In the genomic region with DNA sequence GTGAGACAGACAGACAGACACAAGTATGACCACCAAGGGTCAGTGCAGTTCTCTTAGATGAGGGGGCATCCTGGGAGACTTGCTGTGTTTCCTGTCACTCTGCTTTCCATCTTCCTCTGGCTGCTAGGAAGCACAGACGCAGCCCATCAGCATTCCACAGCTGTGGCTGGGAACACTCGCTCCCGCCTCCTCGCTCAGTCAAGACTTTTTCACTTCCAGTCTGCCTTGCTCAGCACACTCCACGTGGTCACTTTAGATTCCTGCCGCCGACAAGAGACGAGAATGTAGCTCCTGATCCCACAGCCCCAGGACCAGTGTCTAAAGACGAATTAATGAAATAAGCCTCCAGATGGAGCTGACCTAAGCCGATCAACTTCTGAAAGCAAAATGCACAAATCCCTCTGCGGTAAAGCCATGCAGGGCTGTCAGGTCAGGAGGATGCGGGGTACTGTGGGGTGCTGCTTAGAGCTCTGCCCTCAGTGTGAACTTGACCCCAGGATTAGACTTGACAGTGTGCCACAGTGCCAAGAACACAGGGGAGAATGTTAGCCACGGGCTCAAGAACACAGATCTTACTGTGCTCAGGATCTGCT, we compare ENCODE assay signal across 14 mouse cellular contexts.
DNase-seq lines count a peak whose midpoint lies in the region; ATAC-seq and TF ChIP-seq lines count a peak whose summit lies in the region.
"Had no signal": no experiment of that assay in that cellular context is flagged by ENCODE, and none has a peak within 500 bp of the region (broad histone marks: within the 10 kb centered on the region; RNA-seq: fewer than 3 reads in every experiment).

No protein-coding gene starts in this region.

- ATAC-seq in intestine, embryonic 16.5 days = peak; percentile 62; the same call in 1 of the 2 replicates
- no peak for ATAC-seq in intestine, embryonic 15.5 days
- peak; percentile 54 for ATAC-seq in midbrain, embryonic 16.5 days
- ATAC-seq: inflammation-experienced regulatory T-cells, adult 6 months had no signal

- no peaks in the 10 kb centered on the region for H3K4me1 ChIP-seq in intestine, embryonic 16.5 days (ENCODE audit: control insufficient read depth, insufficient read depth, low read length)
- H3K4me1 ChIP-seq in intestine, embryonic 15.5 days (replicated peaks) = no peaks in the 10 kb centered on the region
- no peaks in the 10 kb centered on the region for H3K4me1 ChIP-seq in midbrain, embryonic 16.5 days (ENCODE audit: control insufficient read depth, insufficient read depth, low read length)

- H3K9me3 ChIP-seq in intestine, embryonic 16.5 days (ENCODE audit: control insufficient read depth, low read length) = no peaks in the 10 kb centered on the region
- no peaks in the 10 kb centered on the region for H3K9me3 ChIP-seq in intestine, embryonic 15.5 days
- H3K9me3 ChIP-seq in midbrain, embryonic 16.5 days (replicated peaks; ENCODE audit: control insufficient read depth, low read length, poor library complexity, severe bottlenecking) = no peaks in the 10 kb centered on the region
- H3K9me3 ChIP-seq: heart, embryonic 15.5 days; limb, embryonic 12.5 days had no signal

- no peaks in the 10 kb centered on the region for H3K36me3 ChIP-seq in intestine, embryonic 16.5 days (ENCODE audit: control insufficient read depth, insufficient read depth, low read length)
- H3K36me3 ChIP-seq in intestine, embryonic 15.5 days = no peaks in the 10 kb centered on the region
- H3K36me3 ChIP-seq in midbrain, embryonic 16.5 days (ENCODE audit: control insufficient read depth, insufficient read depth, low read length) = no peaks in the 10 kb centered on the region
- H3K36me3 ChIP-seq: heart, embryonic 15.5 days; limb, embryonic 12.5 days had no signal

- TF ChIP-seq POLR2A in brain, embryonic 14.5 days (IDR thresholded peaks at IDR 0.05; ENCODE audit: borderline replicate concordance, extremely low read depth, insufficient read depth, insufficient read length, poor library complexity, severe bottlenecking) = no peak

- H3K27me3 ChIP-seq in intestine, embryonic 16.5 days (replicated peaks; ENCODE audit: control insufficient read depth, insufficient read depth, low read length) = no peaks in the 10 kb centered on the region
- H3K27me3 ChIP-seq in intestine, embryonic 15.5 days (replicated peaks) = no peaks in the 10 kb centered on the region
- H3K27me3 ChIP-seq in midbrain, embryonic 16.5 days (ENCODE audit: control insufficient read depth, insufficient read depth, low read depth, low read length) = no peaks in the 10 kb centered on the region
- H3K27me3 ChIP-seq: CH12.LX; heart, embryonic 15.5 days; limb, embryonic 12.5 days had no signal

- H3K27ac ChIP-seq in intestine, embryonic 16.5 days (ENCODE audit: low read length) = no peak overlapping the region
- no peak overlapping the region for H3K27ac ChIP-seq in intestine, embryonic 15.5 days
- no peak overlapping the region for H3K27ac ChIP-seq in midbrain, embryonic 16.5 days (ENCODE audit: low read length)
- H3K27ac ChIP-seq: heart, embryonic 15.5 days; limb, embryonic 12.5 days had no signal

- no peak overlapping the region for H3K4me2 ChIP-seq in intestine, embryonic 16.5 days (ENCODE audit: low read depth, low read length)
- no peak overlapping the region for H3K4me2 ChIP-seq in intestine, embryonic 15.5 days (replicated peaks)
- no peak overlapping the region for H3K4me2 ChIP-seq in midbrain, embryonic 16.5 days (ENCODE audit: low read length)
- H3K4me2 ChIP-seq: heart, embryonic 15.5 days; limb, embryonic 12.5 days had no signal

- TF ChIP-seq CTCF in brain, embryonic 14.5 days (IDR thresholded peaks at IDR 0.05; ENCODE audit: borderline replicate concordance, extremely low read depth, insufficient read depth, insufficient read length) = no peak

- WGBS in intestine, embryonic 16.5 days = 38% methylated on average over 13 of the region's 13 CpGs
- 38% methylated on average over 13 of the region's 13 CpGs for WGBS in intestine, embryonic 15.5 days
- 21% methylated on average over 13 of the region's 13 CpGs for WGBS in midbrain, embryonic 16.5 days

- peak; percentile 55 for DNase-seq in brain, embryonic 14.5 days (ENCODE audit: low read depth)
- DNase-seq in embryo, embryonic 10.5 days (ENCODE audit: low spot score) = peak; percentile 19
- DNase-seq in thymus, adult 18-20 months = no peak
- no peak for DNase-seq in cerebellum, postnatal 36 days
- DNase-seq: adrenal gland, adult 8-10 months; cerebellum, postnatal 14 days; right cerebral cortex, adult 18-20 months had no signal

- no peak overlapping the region for H3K4me3 ChIP-seq in intestine, embryonic 16.5 days (ENCODE audit: low read length)
- H3K4me3 ChIP-seq in intestine, embryonic 15.5 days (replicated peaks) = no peak overlapping the region
- H3K4me3 ChIP-seq in midbrain, embryonic 16.5 days (ENCODE audit: low read depth, low read length) = no peak overlapping the region
- H3K4me3 ChIP-seq: heart, embryonic 15.5 days; limb, embryonic 12.5 days had no signal

- no peak overlapping the region for H3K9ac ChIP-seq in intestine, embryonic 16.5 days (ENCODE audit: low read depth, low read length)
- no peak overlapping the region for H3K9ac ChIP-seq in intestine, embryonic 15.5 days
- H3K9ac ChIP-seq in midbrain, embryonic 16.5 days (ENCODE audit: low read depth, low read length) = no peak overlapping the region
- H3K9ac ChIP-seq: heart, embryonic 15.5 days; limb, embryonic 12.5 days had no signal

Comparison
In these comparisons a context has a peak if more than half of its experiments do, and no peak if none do; other contexts are left out.
1. DNase-seq: peak in brain, embryonic 14.5 days (single experiment) and embryo, embryonic 10.5 days (single experiment); none in thymus, adult 18-20 months (0 of 2) and cerebellum, postnatal 36 days (0 of 2).